Mouse (Mus musculus) midbrain, embryonic 10.5 days (tissue): Measurements from ENCODE around the gene Wscd1. TPM values are rescaled to one million over a fixed set of nuclear protein-coding genes. Genes with fewer than 3 reads are reported as not detected.
A peak's percentile ranks its signal among the peaks of the same experiment; 100 is the strongest.

Experiments used
- DNase-seq: peaks from one replicate; pipeline ENCODE4 v3.0.0-alpha.2; 2017; ENCODE audit warnings: low spot score
- H3K27ac ChIP-seq: fragments of 300-500 bp; sonication (generic); replicated peaks from 2 replicates; pipeline ENCODE4 v1.5.1; 2016; ENCODE audit warnings: mild to moderate bottlenecking
- H3K27me3 ChIP-seq: fragments of 300-500 bp; sonication (generic); 2 replicates; pipeline ENCODE4 v1.6.1; 2016; ENCODE audit warnings: low read depth, mild to moderate bottlenecking; ENCODE audit not compliant: poor library complexity, severe bottlenecking
- H3K36me3 ChIP-seq: fragments of 300-500 bp; sonication (generic); 2 replicates; pipeline ENCODE4 v1.6.1; 2016; ENCODE audit warnings: mild to moderate bottlenecking, moderate library complexity
- H3K4me1 ChIP-seq: fragments of 300-500 bp; sonication (generic); 2 replicates; pipeline ENCODE4 v1.6.1; 2016
- H3K4me3 ChIP-seq: fragments of 300-500 bp; sonication (generic); 2 replicates; pipeline ENCODE4 v1.5.1; 2016; ENCODE audit warnings: mild to moderate bottlenecking, moderate library complexity
- H3K9me3 ChIP-seq: fragments of 300-500 bp; sonication (generic); replicated peaks from 2 replicates; pipeline ENCODE4 v1.6.1; 2016; ENCODE audit warnings: mild to moderate bottlenecking
- WGBS: fragments of 180-500 bp; shearing (Covaris S2); methylation state at CpG from one replicate; pipeline ENCODE4 v1.1.7; 2016; 5-methylcytosine and 5-hydroxymethylcytosine counted together
- polyA plus RNA-seq: library from polyadenylated mRNA; unstranded; fragments of >200 nt; fragmentation: Nextera tagmentation; extraction: Ambion mirVana; gene quantifications from 2 replicates; pipeline ENCODE4 v1.2.1, GENCODE M21; 2016

The Wscd1 gene
- polyA plus RNA-seq, 1 experiment from 2014 or later, result 61.5 TPM

GRCm38 (mm10) chr11:71756325-71756724 lies 6.6 kb downstream of the Wscd1 start:
- 48% methylated on average over 3 of the region's 3 CpGs for WGBS
- Histone ChIP-seq H3K27ac (peak overlapping the region; percentile 81), H3K4me3 (peak overlapping the region; percentile 20; the same call in 1 of the 2 replicates), H3K27me3 (peaks cover 20% of the 10 kb centered on the region), H3K36me3 (peaks cover 20% of the 10 kb centered on the region), H3K9me3 (no peaks in the 10 kb centered on the region), H3K4me1 (peaks cover 98% of the 10 kb centered on the region)
- DNase-seq, result no peak

- H3K4me3 ChIP-seq, result peak overlapping the region; percentile 31
- H3K36me3 ChIP-seq, result peaks cover 30% of the 10 kb centered on the region
- 12% methylated on average over 21 of the region's 21 CpGs for WGBS
- peaks cover 98% of the 10 kb centered on the region for H3K4me1 ChIP-seq
- H3K27ac ChIP-seq, result peak overlapping the region; percentile 91
- no peaks in the 10 kb centered on the region for H3K9me3 ChIP-seq
- DNase-seq, result peak; percentile 91
- no peaks in the 10 kb centered on the region for H3K27me3 ChIP-seq
These were observed 8.7 kb downstream of the Wscd1 start for GRCm38 (mm10) chr11:71758211-71759110.

GRCm38 (mm10) chr11:71760991-71761390 lies 11.3 kb downstream of the Wscd1 start:
- Histone ChIP-seq H3K36me3 (peaks cover 44% of the 10 kb centered on the region), H3K4me3 (no peak overlapping the region), H3K27me3 (no peaks in the 10 kb centered on the region), H3K27ac (peak overlapping the region; percentile 91), H3K4me1 (peaks cover 99% of the 10 kb centered on the region), H3K9me3 (no peaks in the 10 kb centered on the region)
- 85% methylated on average over 9 of the region's 9 CpGs for WGBS
- DNase-seq, result no peak

GRCm38 (mm10) chr11:71763154-71763553 lies 13.4 kb downstream of the Wscd1 start:
- peaks cover 79% of the 10 kb centered on the region for H3K4me1 ChIP-seq

GRCm38 (mm10) chr11:71763651-71764275 lies 14.0 kb downstream of the Wscd1 start:
- H3K4me3 ChIP-seq, result no peak overlapping the region
- no peaks in the 10 kb centered on the region for H3K27me3 ChIP-seq
- H3K36me3 ChIP-seq, result peaks cover 71% of the 10 kb centered on the region
- H3K9me3 ChIP-seq, result no peaks in the 10 kb centered on the region
- peaks cover 72% of the 10 kb centered on the region for H3K4me1 ChIP-seq
- DNase-seq, result peak; percentile 24
- H3K27ac ChIP-seq, result peak overlapping the region; percentile 86
- 49% methylated on average over 5 of the region's 5 CpGs for WGBS

More at GRCm38 (mm10) chr11:71763154-71763553, 13.4 kb downstream of the Wscd1 start:
- H3K4me3 ChIP-seq, result no peak overlapping the region
- H3K36me3 ChIP-seq, result peaks cover 65% of the 10 kb centered on the region
- WGBS, result 26% methylated on average over 5 of the region's 5 CpGs
- H3K9me3 ChIP-seq, result no peaks in the 10 kb centered on the region
- peak overlapping the region; percentile 86 for H3K27ac ChIP-seq
- DNase-seq, result peak; percentile 27
- no peaks in the 10 kb centered on the region for H3K27me3 ChIP-seq

- H3K36me3 ChIP-seq, result peaks cover 77% of the 10 kb centered on the region
- 76% methylated on average over 2 of the region's 2 CpGs for WGBS
- peaks cover 63% of the 10 kb centered on the region for H3K4me1 ChIP-seq
These were observed 15.0 kb downstream of the Wscd1 start for GRCm38 (mm10) chr11:71764743-71765142.

GRCm38 (mm10) chr11:71765335-71765734 lies 15.6 kb downstream of the Wscd1 start:
- H3K4me3 ChIP-seq, result no peak overlapping the region
- H3K36me3 ChIP-seq, result peaks cover 77% of the 10 kb centered on the region
- peak overlapping the region; percentile 52 for H3K27ac ChIP-seq
- no peaks in the 10 kb centered on the region for H3K27me3 ChIP-seq
- DNase-seq, result no peak
- H3K9me3 ChIP-seq, result no peaks in the 10 kb centered on the region
- peaks cover 60% of the 10 kb centered on the region for H3K4me1 ChIP-seq
- 70% methylated on average over 6 of the region's 6 CpGs for WGBS

More at GRCm38 (mm10) chr11:71764743-71765142, 15.0 kb downstream of the Wscd1 start:
- Histone ChIP-seq H3K27ac (peak overlapping the region; percentile 86), H3K9me3 (no peaks in the 10 kb centered on the region), H3K4me3 (no peak overlapping the region), H3K27me3 (no peaks in the 10 kb centered on the region)
- DNase-seq, result no peak

- Histone ChIP-seq H3K9me3 (no peaks in the 10 kb centered on the region), H3K27ac (peak overlapping the region; percentile 28; the same call in 1 of the 2 replicates), H3K27me3 (no peaks in the 10 kb centered on the region), H3K4me3 (no peak overlapping the region), H3K4me1 (peaks cover 54% of the 10 kb centered on the region), H3K36me3 (peaks cover 77% of the 10 kb centered on the region)
- 82% methylated on average over 1 of the region's 1 CpGs for WGBS
- DNase-seq, result no peak
These were observed 16.7 kb downstream of the Wscd1 start for GRCm38 (mm10) chr11:71766380-71766779.

GRCm38 (mm10) chr11:71767726-71768125 lies 18.0 kb downstream of the Wscd1 start:
- no peak overlapping the region for H3K27ac ChIP-seq
- H3K9me3 ChIP-seq, result no peaks in the 10 kb centered on the region
- H3K36me3 ChIP-seq, result peaks cover 81% of the 10 kb centered on the region
- DNase-seq, result no peak
- 91% methylated on average over 3 of the region's 3 CpGs for WGBS
- H3K27me3 ChIP-seq, result no peaks in the 10 kb centered on the region
- H3K4me3 ChIP-seq, result no peak overlapping the region
- H3K4me1 ChIP-seq, result peaks cover 54% of the 10 kb centered on the region

- H3K4me1 ChIP-seq, result peaks cover 43% of the 10 kb centered on the region
- H3K9me3 ChIP-seq, result no peaks in the 10 kb centered on the region
- 73% methylated on average over 8 of the region's 8 CpGs for WGBS
- H3K36me3 ChIP-seq, result peaks cover 97% of the 10 kb centered on the region
- H3K27me3 ChIP-seq, result no peaks in the 10 kb centered on the region
- DNase-seq, result no peak
- no peak overlapping the region for H3K27ac ChIP-seq
- H3K4me3 ChIP-seq, result no peak overlapping the region
These were observed 20.0 kb downstream of the Wscd1 start for GRCm38 (mm10) chr11:71769744-71770143.

GRCm38 (mm10) chr11:71770479-71770878 lies 20.8 kb downstream of the Wscd1 start:
- Histone ChIP-seq H3K9me3 (no peaks in the 10 kb centered on the region), H3K27ac (0 out of 2 replicates have a peak overlapping the region, but pooled peaks have one; percentile 0), H3K4me3 (no peak overlapping the region), H3K27me3 (no peaks in the 10 kb centered on the region), H3K4me1 (peaks cover 36% of the 10 kb centered on the region), H3K36me3 (peaks cover 98% of the 10 kb centered on the region)
- no peak for DNase-seq
- WGBS, result 85% methylated on average over 2 of the region's 2 CpGs

- Histone ChIP-seq H3K9me3 (no peaks in the 10 kb centered on the region), H3K27ac (no peak overlapping the region), H3K4me1 (peaks cover 30% of the 10 kb centered on the region), H3K36me3 (peaks cover 98% of the 10 kb centered on the region), H3K4me3 (no peak overlapping the region), H3K27me3 (no peaks in the 10 kb centered on the region)
- 87% methylated on average over 7 of the region's 7 CpGs for WGBS
- DNase-seq, result no peak
These were observed 21.4 kb downstream of the Wscd1 start for GRCm38 (mm10) chr11:71771074-71771473.

GRCm38 (mm10) chr11:71772056-71772455 lies 22.3 kb downstream of the Wscd1 start:
- no peak for DNase-seq
- Histone ChIP-seq H3K27ac (peak overlapping the region; percentile 72), H3K9me3 (no peaks in the 10 kb centered on the region), H3K27me3 (no peaks in the 10 kb centered on the region), H3K36me3 (peaks cover 98% of the 10 kb centered on the region), H3K4me1 (peaks cover 30% of the 10 kb centered on the region), H3K4me3 (no peak overlapping the region)
- 48% methylated on average over 6 of the region's 6 CpGs for WGBS
